Mouse (Mus musculus): ENCODE data around the gene Il6ra.

Gene Il6ra

GRCm38 (mm10) chr3:89909703-89910542, 3.1 kb downstream of the Il6ra start:
- DNase-seq (ENCODE audit: low spot score in 2 of 2) = no peak

DNA sequence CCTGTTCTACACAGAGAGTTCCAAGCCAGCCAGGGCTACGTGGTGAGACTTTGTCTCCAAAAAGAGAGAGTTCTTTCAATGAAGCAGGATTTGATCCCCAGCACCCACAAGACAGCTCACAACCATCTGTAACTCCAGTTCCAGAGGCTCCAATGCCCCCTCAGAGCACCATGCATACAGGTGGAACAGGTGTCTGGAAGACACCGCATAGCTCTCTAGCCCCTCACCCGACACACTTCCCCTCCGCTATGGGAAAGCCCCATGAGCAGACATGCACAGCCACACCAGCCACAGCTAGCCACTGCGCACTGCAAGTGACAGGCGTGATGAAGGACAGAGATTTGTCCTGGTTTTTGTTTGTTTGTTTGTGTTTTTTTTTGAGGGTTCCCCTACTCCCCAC, 4.2 kb downstream of the Il6ra start:
- no peak for DNase-seq (ENCODE audit: low spot score in 2 of 2)

GRCm38 (mm10) chr3:89907846-89908245, 5.2 kb downstream of the Il6ra start:
- DNase-seq (ENCODE audit: low spot score in 2 of 2) = no peak

DNA sequence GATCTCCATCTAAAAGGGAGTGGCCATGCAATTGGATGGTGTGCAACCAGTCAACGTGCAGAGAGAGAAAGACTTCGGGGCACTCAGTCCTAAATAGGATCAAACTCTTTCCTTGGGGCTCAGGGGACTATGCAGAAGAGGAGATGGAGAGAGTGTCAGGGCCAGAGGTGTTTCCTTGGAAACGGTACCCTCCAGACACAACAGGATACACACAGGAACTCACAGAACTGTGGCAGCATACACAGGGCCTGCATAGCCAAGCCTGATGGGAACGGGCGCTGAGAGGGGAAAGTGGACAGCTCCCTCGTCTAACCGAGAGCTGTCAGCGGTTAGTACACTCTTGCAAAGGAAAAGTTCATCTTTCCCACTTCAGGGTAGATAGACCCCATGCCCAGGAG, 13.5 kb downstream of the Il6ra start:
- DNase-seq (ENCODE audit: low spot score in 2 of 2) = no peak

GRCm38 (mm10) chr3:89898870-89899510, 14.0 kb downstream of the Il6ra start:
- no peak for DNase-seq (ENCODE audit: low spot score in 2 of 2)

DNA sequence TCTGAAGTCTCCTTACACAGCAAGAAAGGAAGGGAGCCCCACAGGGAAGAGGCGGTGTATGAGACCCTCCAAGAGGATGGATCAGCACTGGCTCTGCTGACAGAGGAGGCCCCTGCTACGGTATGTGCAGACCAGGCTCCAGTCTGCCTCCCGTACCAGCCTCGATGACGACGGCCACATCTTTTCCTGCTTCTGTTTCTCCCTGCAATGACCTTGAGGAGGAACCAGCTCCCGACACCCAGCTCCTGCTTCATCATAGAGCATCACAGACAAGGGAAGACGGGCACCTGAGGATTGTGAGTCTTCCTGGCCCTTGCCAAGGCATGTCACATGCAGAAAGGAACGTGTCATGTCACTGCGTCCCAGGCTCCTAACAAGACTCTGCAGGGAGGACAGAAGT, 15.0 kb downstream of the Il6ra start:
- no peak for DNase-seq (ENCODE audit: low spot score in 2 of 2)

- DNase-seq (ENCODE audit: low spot score in 2 of 2) = no peak
Measured at GRCm38 (mm10) chr3:89897204-89897796, 15.7 kb downstream of the Il6ra start.

GRCm38 (mm10) chr3:89896571-89896970, 16.4 kb downstream of the Il6ra start:
- no peak for DNase-seq (ENCODE audit: low spot score in 2 of 2)

DNA sequence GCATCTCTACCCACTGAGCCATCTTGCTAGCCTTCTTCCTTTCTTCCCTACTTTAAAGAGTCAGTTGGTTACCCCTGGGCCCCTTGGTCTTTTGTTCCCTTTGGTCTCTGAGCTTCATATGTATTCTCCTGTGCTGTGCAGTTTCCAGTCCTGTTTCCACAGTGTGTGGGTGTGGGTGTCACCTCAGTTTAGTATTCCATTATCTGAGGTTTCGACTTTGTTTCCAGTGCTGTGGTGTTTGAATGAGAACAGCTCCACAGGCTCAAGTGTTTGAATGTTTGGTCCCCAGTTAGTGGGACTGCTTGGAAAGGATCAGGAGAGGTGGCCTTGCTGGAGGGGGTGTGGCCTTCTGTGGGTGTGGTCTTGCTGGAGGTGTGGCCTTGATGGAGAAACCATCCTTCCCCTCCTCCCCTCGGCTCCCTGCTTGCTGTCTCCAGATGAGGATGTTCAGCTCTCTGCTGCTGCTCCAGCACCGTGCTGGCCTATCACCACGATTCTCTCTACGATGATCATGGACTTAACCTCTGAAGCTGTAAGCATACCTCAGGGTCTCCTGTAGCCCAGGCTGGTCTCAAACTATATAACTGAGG, 20.4 kb downstream of the Il6ra start:
- DNase-seq (ENCODE audit: low spot score in 2 of 2) = no peak

DNA sequence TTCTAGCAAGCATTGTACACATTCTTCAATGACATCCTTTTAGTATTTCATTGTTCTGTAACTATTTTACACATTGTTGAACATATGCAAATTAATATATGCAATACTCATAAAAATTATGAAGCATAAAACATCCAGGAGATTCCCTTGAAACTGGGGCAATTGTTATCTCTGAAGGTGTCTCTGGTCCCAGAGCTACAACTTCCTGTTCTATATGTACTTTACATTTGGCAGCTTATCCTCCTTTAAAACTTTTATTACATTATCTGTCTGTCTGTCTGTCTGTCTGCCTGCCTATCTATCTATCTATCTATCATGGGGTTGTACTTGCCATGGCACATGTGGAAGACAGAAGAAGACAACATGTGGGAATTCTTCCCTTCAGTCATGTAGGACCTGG, 21.3 kb downstream of the Il6ra start:
- DNase-seq (ENCODE audit: low spot score in 2 of 2) = no peak

DNA sequence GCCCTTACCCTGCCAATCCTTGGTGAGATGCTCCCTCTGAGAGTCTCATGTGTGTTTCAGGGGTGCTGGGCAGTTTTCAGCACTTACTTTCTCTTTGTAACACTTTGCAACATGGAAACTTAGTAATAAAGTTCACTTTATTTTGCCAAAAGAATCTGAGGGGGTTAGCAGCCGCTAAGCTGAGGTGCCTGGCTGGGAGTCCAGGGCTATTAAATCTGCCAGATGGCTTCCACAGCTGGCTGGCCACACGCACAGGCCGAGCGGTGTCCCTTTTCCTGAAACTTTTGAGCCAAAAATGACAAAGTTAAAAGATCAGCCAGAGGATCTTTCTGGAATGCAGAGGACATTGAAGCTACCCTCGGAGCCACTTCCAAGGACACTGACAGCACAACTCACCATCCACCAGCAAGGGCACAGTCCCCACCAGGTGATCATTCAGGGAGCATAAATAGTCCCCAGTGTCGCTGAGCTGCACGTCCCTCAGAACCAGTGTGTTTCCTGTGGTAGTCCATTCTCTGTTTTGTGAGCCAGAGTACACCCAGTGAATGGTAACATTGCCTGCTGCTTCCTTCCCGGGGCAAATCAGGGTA, 23.1 kb downstream of the Il6ra start:
- no peak for DNase-seq (ENCODE audit: low spot score in 2 of 2)

DNA sequence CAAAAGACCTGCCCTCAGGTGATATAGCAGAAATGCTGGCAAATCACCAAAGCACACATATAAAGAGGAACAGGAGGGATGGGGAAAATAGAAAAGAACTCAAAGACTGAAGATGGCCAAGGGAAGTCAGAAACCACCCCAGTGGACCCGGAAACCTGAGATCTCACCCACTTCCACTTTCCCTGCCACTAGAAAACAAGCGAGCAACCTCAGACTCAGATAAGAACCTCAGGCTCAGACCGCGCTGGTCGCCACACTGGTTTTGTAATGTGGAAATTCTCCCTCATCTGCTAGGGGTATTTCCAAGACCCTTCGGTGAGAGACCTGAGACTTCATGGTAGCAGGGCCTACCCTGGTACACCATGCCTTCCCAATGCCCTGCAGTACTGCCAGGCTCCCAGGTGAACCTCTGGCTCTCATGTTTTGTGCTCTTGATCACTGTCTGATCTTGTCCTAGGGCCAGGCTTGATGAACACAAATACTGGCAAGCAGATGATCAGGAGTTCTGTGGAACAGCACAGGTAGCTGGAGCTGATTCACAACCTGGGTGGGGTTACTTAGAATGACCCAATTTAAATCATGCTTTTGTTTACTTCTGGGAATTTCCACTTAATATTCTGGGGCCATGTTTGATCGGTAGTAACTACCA, 25.3 kb downstream of the Il6ra start:
- no peak for DNase-seq (ENCODE audit: low spot score in 2 of 2)

DNA sequence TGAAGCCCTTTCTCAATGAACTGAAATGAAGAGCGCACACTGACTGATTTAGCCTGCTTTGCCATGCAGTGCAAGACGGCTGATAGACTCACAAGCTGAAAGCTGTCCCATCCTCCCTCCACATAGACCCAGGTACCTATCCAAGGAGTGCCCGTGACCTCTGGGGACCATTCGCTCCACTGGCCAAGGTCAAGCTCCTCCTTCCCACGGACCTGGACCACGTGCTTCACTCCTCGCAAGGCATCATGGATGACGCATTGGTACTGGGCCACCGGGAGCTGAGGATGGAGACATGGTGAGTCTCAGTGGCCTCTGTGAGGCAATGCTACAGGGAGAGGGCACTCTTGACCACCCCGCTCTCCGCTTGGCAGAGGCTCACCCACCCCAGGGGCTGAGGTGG, 27.2 kb downstream of the Il6ra start:
- no peak for DNase-seq (ENCODE audit: low spot score in 2 of 2)

DNA sequence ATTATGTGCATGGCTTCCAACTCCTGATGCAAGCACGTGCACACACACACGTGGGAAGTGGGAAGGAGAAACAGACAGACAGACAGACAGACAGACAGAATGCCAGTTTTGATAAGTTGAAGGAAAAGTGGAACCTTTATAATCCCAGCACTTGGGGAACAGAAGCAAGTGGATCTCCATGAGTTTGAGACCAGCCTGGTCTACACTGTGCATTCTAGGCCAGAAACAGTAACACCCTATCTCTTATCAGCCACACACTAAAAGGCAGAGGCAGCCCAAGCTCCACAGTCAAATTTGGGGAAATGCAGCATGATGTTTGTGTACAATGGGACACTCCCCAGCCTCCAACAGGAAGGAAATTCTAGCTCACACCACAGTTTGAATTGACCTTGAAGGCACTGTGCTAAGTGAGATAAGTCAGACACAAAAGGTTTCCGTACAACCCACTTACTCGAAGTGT, 29.4 kb downstream of the Il6ra start:
- no peak for DNase-seq (ENCODE audit: low spot score in 2 of 2)

- DNase-seq (ENCODE audit: low spot score in 2 of 2) = no peak
Measured at GRCm38 (mm10) chr3:89882556-89883181, 30.3 kb downstream of the Il6ra start.

GRCm38 (mm10) chr3:89880036-89880851, 32.8 kb downstream of the Il6ra start:
- no peak for DNase-seq (ENCODE audit: low spot score in 2 of 2)

DNA sequence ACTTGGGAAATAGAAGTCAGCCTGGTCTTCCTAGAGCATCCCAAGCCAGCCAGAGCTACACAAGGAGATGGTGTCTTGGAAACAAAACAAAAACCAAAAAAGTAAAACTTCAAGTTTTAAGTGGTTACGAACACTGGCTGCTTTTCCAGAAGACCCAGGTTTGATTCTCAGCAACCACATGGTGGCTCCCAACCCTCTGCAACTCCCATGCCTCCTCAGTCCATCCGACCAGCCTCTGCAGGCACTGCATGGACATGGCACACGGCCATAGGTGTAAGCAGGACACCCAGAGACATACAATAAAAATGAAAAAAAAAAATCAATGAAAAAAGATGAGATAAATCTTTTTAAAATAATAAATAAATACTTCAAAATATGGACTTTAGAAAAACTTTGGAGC, 33.7 kb downstream of the Il6ra start:
- DNase-seq (ENCODE audit: low spot score in 2 of 2) = no peak

- DNase-seq (ENCODE audit: low spot score in 2 of 2) = no peak
Measured at GRCm38 (mm10) chr3:89878456-89878855, 34.5 kb downstream of the Il6ra start.

GRCm38 (mm10) chr3:89877129-89877528, 35.9 kb downstream of the Il6ra start:
- DNase-seq (ENCODE audit: low spot score in 2 of 2) = no peak

GRCm38 (mm10) chr3:89876469-89876868, 36.5 kb downstream of the Il6ra start:
- no peak for DNase-seq (ENCODE audit: low spot score in 2 of 2)

Data from left cerebral cortex, adult 9 months (tissue).